Mouse (Mus musculus): Measurements from ENCODE around the gene Entr1. TPM values are rescaled to one million over a fixed set of nuclear protein-coding genes. Genes with fewer than 3 reads are reported as not detected.

Entr1 gene
- polyA plus RNA-seq, 1 experiment from 2014 or later: 47.5 TPM

DNA sequence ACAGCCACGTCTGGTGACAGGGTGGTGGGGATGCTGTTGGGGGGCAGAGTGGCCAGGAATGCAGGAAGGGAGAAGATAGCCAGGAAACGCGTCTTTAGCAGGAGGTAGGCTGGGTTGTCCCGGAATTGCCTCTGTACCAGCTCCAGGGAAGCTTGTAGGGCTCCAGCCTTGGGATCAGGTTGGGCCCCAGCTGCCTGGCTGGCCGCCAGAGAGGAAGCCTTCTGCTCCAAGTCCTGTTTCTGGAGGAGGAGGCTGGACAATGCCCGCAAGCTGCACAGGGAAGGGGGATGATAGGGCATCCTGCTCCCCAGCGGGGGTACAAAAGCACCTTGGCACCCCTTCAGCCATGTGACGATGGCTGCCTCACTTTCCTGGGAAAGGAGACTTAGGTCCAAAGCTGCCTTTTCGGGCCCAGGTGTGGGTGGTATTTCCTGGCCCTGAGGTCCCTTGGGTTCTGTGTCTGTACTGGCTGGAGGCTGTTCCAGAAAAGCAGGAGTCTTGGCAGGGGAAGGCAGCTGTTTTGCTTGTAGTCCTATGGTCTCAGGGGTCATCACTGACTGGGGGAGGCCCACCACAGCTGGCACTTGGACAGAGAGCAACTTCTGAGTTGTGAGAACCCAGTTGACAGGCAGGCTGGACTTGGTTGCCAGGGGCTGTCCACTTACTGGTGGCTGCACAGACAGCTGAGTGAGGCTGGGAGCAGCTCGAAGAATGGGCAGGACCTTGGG is 24.2 kb downstream of the Entr1 start:
- H3K36me3 ChIP-seq (ENCODE audit: inconsistent target): peaks cover 48% of the 10 kb centered on the region
- WGBS (ENCODE audit: missing documents): 90% methylated on average over 10 of the region's 10 CpGs
- H3K27ac ChIP-seq: no peak overlapping the region
- no peak overlapping the region for H3K4me3 ChIP-seq (ENCODE audit: inconsistent target)
- peaks cover 8% of the 10 kb centered on the region; the same call in 1 of the 2 replicates for H3K79me2 ChIP-seq (ENCODE audit: inconsistent target)

GRCm38 (mm10) chr2:26363481-26363880 is 25.6 kb downstream of the Entr1 start:
- Histone ChIP-seq H3K79me2 (ENCODE audit: inconsistent target) (peaks cover 22% of the 10 kb centered on the region), H3K4me3 (ENCODE audit: inconsistent target) (no peak overlapping the region), H3K27ac (no peak overlapping the region), H3K36me3 (ENCODE audit: inconsistent target) (peaks cover 34% of the 10 kb centered on the region)
- 95% methylated on average over 5 of the region's 5 CpGs for WGBS (ENCODE audit: missing documents)

GRCm38 (mm10) chr2:26362991-26363390 is 26.1 kb downstream of the Entr1 start:
- H3K79me2 ChIP-seq (ENCODE audit: inconsistent target): peaks cover 24% of the 10 kb centered on the region
- H3K4me3 ChIP-seq (ENCODE audit: inconsistent target): no peak overlapping the region
- H3K36me3 ChIP-seq (ENCODE audit: inconsistent target): peaks cover 32% of the 10 kb centered on the region
- no peak overlapping the region for H3K27ac ChIP-seq
- WGBS (ENCODE audit: missing documents): 85% methylated on average over 5 of the region's 5 CpGs

GRCm38 (mm10) chr2:26360772-26361171 is 28.3 kb downstream of the Entr1 start, which contains the start of gene Card9:
Card9 (minus strand) TSS chr2:26360918.
- Histone ChIP-seq H3K79me2 (ENCODE audit: inconsistent target) (peaks cover 24% of the 10 kb centered on the region), H3K4me3 (ENCODE audit: inconsistent target) (peak within 1 kb of the TSS; percentile 80), H3K27ac (peak within 1 kb of the TSS; percentile 80), H3K36me3 (ENCODE audit: inconsistent target) (peaks cover 22% of the 10 kb centered on the region)
- WGBS (ENCODE audit: missing documents): 9% methylated on average over 3 of the region's 3 CpGs

GRCm38 (mm10) chr2:26359983-26360382 is 29.1 kb downstream of the Entr1 start:
- 0% methylated on average over 6 of the region's 6 CpGs for WGBS (ENCODE audit: missing documents)
- peak overlapping the region; percentile 80 for H3K4me3 ChIP-seq (ENCODE audit: inconsistent target)
- H3K27ac ChIP-seq: peak overlapping the region; percentile 80
- peaks cover 24% of the 10 kb centered on the region for H3K79me2 ChIP-seq (ENCODE audit: inconsistent target)
- H3K36me3 ChIP-seq (ENCODE audit: inconsistent target): peaks cover 21% of the 10 kb centered on the region

GRCm38 (mm10) chr2:26358667-26359320 is 30.3 kb downstream of the Entr1 start:
- H3K79me2 ChIP-seq (ENCODE audit: inconsistent target): peaks cover 24% of the 10 kb centered on the region
- H3K27ac ChIP-seq: no peak overlapping the region
- no peak overlapping the region for H3K4me3 ChIP-seq (ENCODE audit: inconsistent target)
- H3K36me3 ChIP-seq (ENCODE audit: inconsistent target): peaks cover 33% of the 10 kb centered on the region
- WGBS (ENCODE audit: missing documents): 93% methylated on average over 11 of the region's 13 CpGs

DNA sequence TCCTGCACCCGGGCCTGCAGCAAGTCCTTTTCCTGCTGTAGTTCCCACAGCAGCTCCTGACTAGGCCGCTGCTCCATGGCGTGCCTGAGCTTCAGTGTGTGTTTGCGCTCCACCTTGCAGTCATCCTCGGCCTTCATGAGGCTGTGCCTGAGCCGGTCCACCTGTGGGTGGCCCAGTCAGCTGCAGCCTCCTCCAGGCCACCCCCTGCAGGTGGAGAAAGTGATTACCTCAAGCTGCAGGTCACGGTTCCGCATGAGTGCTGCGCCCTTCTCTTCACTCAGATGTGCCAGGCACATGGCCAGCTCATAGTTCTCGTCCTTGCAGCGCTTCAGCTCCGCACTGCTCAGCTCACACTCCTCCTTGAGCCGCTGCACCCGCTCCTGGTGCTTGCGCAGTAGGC is 31.6 kb downstream of the Entr1 start:
- peaks cover 33% of the 10 kb centered on the region for H3K36me3 ChIP-seq (ENCODE audit: inconsistent target)
- no peak overlapping the region for H3K4me3 ChIP-seq (ENCODE audit: inconsistent target)
- peaks cover 24% of the 10 kb centered on the region for H3K79me2 ChIP-seq (ENCODE audit: inconsistent target)
- WGBS (ENCODE audit: missing documents): 92% methylated on average over 15 of the region's 15 CpGs
- no peak overlapping the region for H3K27ac ChIP-seq

- H3K4me3 ChIP-seq (ENCODE audit: inconsistent target): no peak overlapping the region
- peaks cover 33% of the 10 kb centered on the region for H3K36me3 ChIP-seq (ENCODE audit: inconsistent target)
- no peak overlapping the region for H3K27ac ChIP-seq
- WGBS (ENCODE audit: missing documents): 54% methylated on average over 7 of the region's 7 CpGs
- H3K79me2 ChIP-seq (ENCODE audit: inconsistent target): peaks cover 24% of the 10 kb centered on the region
These were observed 32.4 kb downstream of the Entr1 start for GRCm38 (mm10) chr2:26356678-26357077.

DNA sequence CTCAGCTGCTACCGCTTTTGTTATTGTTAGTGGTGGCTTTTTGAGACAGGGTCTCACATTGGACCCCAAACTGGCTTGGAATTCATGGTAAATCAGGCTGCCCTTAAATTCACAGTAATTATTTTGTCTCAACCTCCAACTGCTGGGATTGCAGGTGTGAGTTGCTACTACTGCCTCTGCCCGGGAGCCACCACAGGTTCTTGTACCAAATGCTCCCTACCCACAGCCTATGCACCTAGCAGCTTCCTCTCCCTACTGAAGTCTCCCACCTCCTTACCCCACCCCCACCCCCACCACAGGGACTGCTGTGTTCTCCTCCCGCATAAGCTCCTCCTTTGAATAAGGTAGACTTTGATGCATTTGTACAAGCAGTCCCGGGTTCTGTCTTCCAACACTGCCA is 32.9 kb downstream of the Entr1 start:
- Histone ChIP-seq H3K4me3 (ENCODE audit: inconsistent target) (no peak overlapping the region), H3K79me2 (ENCODE audit: inconsistent target) (peaks cover 24% of the 10 kb centered on the region), H3K27ac (no peak overlapping the region), H3K36me3 (ENCODE audit: inconsistent target) (peaks cover 33% of the 10 kb centered on the region)
- 92% methylated on average over 4 of the region's 4 CpGs for WGBS (ENCODE audit: missing documents)

DNA sequence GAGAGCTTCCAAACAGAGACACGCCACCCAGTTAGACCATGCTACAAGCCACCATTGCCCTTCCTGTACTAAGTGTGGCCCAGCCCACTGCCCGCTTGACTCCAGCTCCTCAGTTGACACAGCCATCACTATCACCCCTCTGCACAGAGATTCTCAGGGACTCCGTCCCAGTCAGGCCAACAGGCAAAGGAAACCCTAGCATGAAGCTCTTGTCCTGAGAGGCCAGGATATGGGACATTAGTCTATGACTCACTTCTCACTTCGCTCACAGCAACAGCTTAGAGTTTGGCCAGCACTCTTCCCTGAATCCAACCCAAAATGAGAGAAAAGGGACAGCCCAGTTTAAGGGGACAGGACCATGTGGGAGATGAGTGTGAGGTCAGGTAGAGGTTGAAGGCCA is 34.7 kb downstream of the Entr1 start:
- peaks cover 11% of the 10 kb centered on the region for H3K79me2 ChIP-seq (ENCODE audit: inconsistent target)
- H3K36me3 ChIP-seq (ENCODE audit: inconsistent target): peaks cover 33% of the 10 kb centered on the region
- WGBS (ENCODE audit: missing documents): 95% methylated on average over 4 of the region's 4 CpGs
- no peak overlapping the region for H3K27ac ChIP-seq
- no peak overlapping the region for H3K4me3 ChIP-seq (ENCODE audit: inconsistent target)

- no peak overlapping the region for H3K4me3 ChIP-seq (ENCODE audit: inconsistent target)
- H3K79me2 ChIP-seq (ENCODE audit: inconsistent target): peaks cover under 1% of the 10 kb centered on the region; the same call in 1 of the 2 replicates
- H3K27ac ChIP-seq: no peak overlapping the region
- H3K36me3 ChIP-seq (ENCODE audit: inconsistent target): peaks cover 33% of the 10 kb centered on the region
- 79% methylated on average over 11 of the region's 11 CpGs for WGBS (ENCODE audit: missing documents)
These were observed 35.8 kb downstream of the Entr1 start for GRCm38 (mm10) chr2:26353066-26353980.

- WGBS (ENCODE audit: missing documents): 7% methylated on average over 34 of the region's 36 CpGs
- peak overlapping the region; percentile 61 for H3K4me3 ChIP-seq (ENCODE audit: inconsistent target)
- no peaks in the 10 kb centered on the region for H3K79me2 ChIP-seq (ENCODE audit: inconsistent target)
- H3K36me3 ChIP-seq (ENCODE audit: inconsistent target): peaks cover 24% of the 10 kb centered on the region
- no peak overlapping the region for H3K27ac ChIP-seq
These were observed 36.7 kb downstream of the Entr1 start for GRCm38 (mm10) chr2:26352291-26352910.

DNA sequence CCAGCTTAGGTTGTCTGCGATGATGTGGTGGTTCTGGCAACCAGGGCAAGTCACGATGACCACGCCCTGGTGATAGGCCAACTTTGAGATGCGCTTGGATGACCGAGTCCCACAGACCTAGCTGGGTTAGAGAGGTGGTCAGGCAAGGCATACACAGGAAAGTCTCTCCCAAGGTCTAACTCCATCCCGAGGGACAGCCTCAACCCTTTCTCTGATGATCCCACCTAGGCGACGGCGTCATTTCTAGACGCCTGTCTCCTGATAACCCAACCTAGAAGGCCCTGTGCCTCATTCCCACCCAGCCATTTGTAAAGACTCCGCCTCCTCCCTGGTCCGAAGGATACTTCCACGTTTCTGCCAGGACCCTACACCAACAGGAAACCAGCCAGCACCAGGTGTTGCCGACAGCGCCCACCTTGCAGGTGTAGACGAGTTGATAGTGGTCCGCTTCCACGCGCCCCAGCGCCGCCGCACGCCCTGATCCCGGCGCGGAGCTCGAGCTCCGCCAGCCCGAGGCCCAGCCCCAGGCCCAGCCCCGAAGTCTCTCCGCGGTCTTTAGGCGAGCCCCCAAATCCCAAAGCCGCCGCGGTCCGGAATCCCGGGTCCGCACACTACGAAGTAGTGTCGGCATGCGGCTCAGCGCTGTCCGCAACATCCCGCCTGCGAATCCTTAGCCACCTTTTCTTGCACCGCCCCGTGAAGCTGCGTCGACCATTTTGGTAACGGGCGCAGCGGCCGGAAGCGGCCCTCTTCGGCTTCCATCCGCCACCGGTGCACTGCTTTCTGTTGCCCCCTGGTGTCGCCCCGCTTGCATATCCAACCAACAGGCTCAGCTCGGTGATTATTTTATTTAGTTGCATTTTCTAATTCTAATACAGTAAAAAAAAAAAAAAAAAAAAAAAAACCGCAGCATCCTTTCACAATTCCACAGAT is 37.5 kb downstream of the Entr1 start, which contains the start of gene Dnlz:
Dnlz (minus strand) TSS at position 753 of the 933 bp plus-strand sequence.
- WGBS (ENCODE audit: missing documents): 2% methylated on average over 56 of the region's 62 CpGs
- Histone ChIP-seq H3K27ac (peak within 1 kb of the TSS; percentile 29), H3K79me2 (ENCODE audit: inconsistent target) (no peaks in the 10 kb centered on the region), H3K36me3 (ENCODE audit: inconsistent target) (peaks cover 18% of the 10 kb centered on the region), H3K4me3 (ENCODE audit: inconsistent target) (peak within 1 kb of the TSS; percentile 61)

All from macrophage (primary cell).